Mouse (Mus musculus) ES-Bruce4 (cell line): ENCODE results near the gene Rubcn.

Experiments
- CTCF ChIP-seq: IDR thresholded peaks from one replicate; pipeline ENCODE4 v1.8.1; 2011; ENCODE audit warnings: low read depth, low read length
- POLR2A ChIP-seq: IDR thresholded peaks from one replicate; pipeline ENCODE4 v1.8.1; 2011; ENCODE audit warnings: low read length; ENCODE audit not compliant: insufficient read depth

- TF ChIP-seq POLR2A (no peak), CTCF (no peak)
Measured at GRCm38 (mm10) chr16:32818441-32818840, 59.1 kb downstream of the Rubcn start.
